Mouse (Mus musculus): ENCODE data around the gene Mrgpra6. TPM values are rescaled to one million over a fixed set of nuclear protein-coding genes. Genes with fewer than 3 reads are reported as not detected.

Mrgpra6 gene
- not detected for total RNA-seq (2021)

- no peak for DNase-seq
Measured at GRCm38 (mm10) chr7:47204830-47205229, at the start of gene Mrgpra6. TSS of gene Mrgpra6 (minus strand) at chr7:47204920.

DNA sequence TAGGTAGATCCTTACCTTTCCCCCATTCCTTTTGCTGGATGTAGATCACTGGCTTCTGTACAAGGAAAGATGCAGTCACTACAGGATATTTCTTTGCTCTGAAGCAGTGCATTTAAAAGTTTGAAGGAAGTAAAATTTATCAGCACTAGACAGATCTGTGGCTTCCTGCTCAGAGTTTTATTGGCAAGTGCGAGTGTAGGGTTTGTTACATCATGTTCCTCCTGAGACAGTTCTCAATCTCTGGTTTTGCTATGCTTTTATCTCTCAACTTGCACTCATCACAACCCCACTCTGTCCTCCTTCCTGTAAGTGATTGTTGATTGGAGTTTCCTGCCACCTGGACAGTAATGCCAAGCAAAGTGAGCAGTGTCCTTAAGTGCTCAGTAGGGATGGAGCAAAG, 48.0 kb upstream of the Mrgpra6 start, which contains the start of gene Mrgpra9:
Gene Mrgpra9, minus strand, starts transcription at position 79 of the 400 bp plus-strand sequence.
- no peak for DNase-seq

DNA sequence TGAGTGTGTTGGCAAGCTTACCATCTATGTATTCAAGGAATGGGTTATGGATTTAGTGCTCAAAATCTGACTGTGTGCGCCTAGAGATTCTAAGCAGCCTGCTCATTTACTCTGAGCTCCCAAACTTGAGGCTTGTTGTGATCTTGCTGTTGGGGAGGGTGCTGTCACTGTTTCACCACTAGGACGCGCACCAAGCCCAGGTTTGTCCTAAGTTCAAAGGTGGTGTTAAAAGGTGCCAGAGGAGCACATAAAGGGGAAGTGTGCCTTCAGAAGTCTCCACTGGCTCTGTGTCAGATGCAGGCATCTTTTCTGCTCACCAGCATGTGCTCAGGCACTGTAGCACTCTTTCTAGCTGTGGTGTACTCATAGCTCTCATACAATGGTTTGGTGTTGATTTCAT, 39.9 kb upstream of the Mrgpra6 start:
- no peak for DNase-seq

DNA sequence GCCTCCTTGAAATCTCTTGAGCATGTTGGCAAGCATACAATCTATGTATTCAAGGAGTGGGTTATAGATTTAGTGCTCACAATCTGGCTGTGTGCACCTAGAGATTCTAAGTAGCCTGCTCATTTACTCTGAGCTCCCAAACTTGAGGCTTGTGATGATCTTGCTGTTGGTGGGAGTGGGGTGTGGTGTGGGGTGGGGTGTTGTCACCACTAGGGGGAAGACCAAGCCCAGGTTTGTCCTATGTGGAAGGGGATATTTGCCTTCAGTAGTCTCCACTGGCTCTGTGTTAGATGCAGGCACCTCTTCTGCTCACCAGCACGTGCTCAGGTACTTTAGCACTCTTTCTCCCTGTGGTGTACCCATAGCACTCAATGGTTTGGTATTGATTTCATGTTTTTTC, 9.4 kb downstream of the Mrgpra6 start:
- no peak for DNase-seq

DNA sequence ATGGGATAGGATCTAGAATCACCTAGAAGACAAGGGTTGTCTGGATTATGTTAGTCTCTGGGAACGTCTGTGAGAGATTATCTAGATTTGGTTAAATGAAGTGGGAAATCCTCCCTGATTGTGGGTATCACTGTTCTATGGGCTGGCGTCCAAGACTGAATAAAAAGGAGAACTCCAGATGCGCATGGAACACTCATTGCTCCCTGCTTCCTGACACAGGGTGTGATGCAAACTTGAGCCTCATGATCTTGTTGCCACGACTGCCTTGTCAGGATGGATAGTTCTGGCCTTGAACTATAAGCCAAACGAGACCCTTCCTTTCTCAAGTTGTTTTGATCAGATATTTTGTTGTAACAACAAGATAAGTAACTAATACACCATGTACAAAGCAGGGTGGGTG, 33.9 kb downstream of the Mrgpra6 start:
- DNase-seq: no peak

DNA sequence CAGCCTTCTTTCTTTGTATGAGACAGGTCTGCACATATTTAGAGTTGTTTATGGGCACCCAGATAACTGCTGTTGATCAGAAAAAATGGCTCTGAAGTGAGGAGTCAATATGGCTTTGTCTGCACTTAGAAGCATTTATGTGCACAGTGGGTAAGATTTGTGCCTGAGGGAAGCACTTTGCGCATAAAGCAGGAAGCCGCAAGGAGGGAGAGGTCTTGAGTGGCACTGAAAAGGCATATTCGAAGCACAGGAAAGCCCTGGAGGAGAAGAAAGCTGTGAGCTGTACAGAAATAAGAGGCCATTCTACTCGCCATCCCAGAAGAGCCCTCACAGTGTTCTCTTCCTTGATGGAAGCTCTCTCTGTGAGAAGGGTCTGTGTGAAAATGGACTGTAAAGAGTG, 39.7 kb downstream of the Mrgpra6 start:
- no peak for DNase-seq

DNA sequence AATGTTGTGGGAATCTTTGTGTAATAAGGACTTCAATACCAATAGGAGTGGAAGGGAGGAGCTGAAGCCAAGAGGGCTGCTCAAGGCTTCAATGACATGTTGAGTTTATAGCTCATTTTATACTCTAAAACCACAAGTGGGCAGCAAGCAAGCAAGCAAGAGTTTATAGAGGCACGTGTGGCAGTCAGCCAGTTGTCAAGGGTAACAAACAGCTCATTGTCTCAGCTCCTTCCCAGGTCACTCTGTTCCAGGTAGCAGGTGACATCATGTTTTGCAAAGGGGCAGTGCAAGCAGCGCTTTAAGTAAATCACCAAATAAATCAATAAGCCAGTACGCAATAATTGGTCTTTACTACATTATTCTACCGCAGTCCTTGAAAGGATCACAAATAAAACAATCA, 41.5 kb downstream of the Mrgpra6 start:
- DNase-seq: no peak

DNA sequence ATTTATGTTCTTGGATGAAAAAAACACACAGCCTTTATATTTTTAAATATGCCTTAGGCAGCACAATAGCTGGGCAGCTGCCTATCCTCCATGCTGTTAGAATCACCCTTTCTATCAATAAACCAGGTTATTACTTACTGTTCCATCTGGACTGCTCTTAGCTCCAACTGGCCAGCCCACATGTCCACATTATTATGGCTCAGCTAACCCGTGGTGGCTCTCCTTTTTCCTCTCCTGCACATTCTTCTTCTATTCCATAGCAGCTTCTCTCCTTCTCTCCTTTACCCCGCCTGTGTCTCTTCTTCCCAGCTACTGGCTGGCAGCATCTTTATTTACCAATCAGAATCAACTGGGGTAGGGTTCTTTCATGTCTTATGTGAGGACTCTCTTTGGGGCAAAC, 46.3 kb downstream of the Mrgpra6 start:
- DNase-seq: no peak

DNA sequence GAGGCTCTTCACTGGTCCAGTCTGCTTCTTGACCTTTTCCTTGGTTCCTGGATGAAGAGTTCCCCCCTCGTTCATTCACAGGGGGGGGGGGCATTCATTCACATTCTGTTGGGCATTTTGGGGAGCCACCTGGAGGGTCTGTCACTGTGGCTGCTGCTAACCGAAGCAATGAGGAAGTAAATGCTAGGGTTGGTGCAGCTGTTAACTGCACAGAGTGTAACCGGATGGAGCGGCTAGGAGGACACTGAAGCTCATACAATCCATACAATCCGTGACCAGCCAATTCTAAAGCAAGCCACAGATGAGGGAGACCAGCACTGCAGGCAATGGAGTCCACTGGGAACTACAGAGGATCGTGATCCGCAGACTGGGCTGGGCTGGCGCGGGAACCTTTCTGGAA, 47.0 kb downstream of the Mrgpra6 start:
- no peak for DNase-seq

DNA sequence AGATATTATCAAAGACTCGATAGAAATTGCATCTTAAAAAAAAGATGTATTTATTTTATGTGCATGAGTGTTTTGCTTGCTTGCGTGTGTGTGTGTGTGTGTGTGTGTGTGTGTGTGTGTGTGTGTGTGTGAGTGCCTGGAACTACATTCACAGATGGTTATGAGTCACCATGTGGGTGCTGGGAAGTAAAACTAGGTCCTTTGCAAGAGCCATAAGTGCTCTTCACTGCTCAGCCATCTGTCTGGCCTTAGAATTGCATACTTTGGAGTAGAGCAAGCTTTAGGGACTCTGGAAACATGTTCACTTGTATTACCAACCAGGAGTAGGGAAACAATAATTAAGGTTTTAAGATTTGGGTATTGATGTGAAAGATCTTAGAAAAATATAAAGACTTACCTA, 48.9 kb downstream of the Mrgpra6 start:
- no peak for DNase-seq

DNA sequence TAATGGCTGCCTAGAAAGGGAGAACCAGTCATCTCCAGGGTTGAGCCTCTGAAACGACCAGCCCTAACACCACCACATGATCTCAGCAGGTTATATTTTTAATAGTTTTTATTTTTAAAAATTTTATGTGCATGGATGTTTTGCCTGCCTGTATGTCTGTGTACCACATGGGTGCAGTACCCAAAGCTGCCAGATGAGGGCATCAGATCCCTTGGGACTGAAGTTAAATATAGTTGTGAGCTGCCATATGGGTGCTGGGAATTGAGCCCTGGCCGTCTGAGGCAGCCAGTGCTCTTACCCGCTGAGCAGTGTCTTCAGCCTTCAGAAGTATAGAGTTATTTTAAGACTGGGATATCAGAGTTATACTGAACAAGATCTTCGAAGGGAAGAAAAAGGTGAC, 49.3 kb downstream of the Mrgpra6 start:
- no peak for DNase-seq

DNA sequence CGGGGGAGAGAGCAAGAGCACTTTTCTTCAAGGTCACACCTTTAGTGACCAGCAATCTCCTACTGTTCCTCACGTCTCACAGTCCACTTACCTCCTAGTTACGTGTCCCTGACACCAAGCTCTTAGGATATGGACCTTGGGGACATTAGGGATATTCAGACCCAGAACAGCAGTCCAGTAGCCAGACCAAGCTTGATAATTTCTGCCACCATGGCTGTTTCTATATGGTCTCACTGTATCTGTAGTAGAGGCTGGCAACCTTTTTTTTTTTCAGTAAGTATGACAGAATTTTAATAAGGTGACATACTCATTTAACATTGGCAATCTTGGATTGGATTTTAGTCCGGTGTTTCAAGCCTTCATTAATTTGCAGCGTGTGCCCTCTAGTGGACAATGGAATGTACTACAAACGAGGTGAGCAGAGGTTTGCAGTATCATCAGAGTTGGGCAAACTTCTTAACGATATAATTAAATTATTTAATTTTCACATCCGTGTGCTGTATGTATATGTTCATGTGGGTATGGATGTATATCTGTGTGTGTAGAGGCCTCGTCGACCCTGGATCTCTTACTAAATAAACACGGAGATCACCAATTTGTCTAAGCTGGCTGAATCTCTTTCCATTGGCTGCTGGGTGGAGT, 54.2 kb downstream of the Mrgpra6 start:
- peak; percentile 60 for DNase-seq

DNA sequence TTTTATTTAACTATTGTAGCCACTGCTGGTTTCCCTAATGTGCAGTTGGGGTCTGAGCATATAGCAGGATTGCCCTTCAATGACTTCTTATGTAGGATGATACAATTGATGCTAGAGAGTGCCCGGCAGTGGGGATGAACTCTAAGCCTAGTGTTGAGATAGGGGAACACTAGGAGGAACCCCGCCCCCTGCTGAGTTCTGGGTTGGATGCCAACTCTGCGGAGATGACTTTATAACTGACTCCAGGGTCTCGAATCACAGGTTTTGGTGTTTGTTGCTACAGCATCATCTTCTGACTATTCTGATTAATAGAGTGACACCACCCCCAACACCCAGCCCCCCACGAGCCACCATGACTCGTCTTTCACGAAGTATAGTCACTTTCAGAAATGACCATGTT, 56.4 kb downstream of the Mrgpra6 start:
- no peak for DNase-seq

DNA sequence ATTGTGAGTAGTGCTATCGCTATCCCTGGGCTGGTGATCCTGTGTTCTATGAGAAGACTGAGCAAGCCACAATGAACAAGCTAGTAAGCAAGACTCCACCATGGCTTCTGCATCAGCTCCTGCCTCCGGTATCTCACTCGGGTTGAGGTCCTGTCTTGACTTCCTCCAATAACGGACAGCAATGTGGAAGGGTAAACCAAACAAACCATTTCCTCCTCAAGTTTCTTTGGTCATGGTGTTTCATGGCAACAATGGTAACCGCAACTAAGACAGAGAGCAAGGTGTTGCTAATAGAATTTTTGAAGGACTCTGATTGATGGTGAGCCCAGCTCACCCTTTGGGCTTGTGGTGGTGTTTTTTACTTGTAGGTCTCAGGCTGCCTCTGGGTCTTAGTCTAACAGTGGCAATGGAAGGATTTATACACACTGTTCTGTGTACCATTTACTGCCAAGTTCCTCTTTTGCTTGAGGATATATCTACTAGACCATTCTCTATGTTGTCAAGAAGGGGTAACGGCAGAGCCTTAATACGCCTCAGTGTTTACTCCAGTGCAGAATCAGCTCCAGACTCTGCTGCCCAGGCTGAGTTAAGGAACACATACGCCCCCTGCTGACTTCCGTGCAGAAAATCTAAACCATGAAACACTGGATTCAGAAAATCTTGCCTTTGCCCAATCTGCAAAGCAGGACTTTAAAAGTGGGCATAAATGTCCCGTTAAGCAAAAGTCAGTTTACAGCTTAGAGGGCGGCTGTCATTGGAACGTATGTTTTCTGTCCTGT, 58.5 kb downstream of the Mrgpra6 start:
- peak; percentile 38 for DNase-seq

DNA sequence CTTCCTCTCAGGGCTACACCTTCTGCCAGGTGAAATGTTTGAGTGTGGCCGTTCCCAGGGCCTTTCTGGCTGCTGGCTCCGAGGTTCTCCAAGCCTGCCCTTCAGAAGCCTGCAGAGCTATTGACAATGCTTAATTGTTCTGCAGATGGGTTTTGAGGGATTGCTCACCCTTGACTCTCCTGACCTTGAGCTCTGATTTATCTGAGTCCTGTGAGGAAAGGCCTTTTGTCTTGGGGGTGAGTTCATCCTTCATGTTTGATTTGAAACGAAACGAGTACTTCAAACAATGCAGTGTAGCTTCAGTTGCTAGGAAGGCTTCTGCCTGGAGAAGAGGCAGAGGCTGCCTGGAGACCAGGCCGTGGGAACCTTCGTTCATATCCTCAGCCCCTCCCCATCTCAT, 60.4 kb downstream of the Mrgpra6 start:
- no peak for DNase-seq

DNA sequence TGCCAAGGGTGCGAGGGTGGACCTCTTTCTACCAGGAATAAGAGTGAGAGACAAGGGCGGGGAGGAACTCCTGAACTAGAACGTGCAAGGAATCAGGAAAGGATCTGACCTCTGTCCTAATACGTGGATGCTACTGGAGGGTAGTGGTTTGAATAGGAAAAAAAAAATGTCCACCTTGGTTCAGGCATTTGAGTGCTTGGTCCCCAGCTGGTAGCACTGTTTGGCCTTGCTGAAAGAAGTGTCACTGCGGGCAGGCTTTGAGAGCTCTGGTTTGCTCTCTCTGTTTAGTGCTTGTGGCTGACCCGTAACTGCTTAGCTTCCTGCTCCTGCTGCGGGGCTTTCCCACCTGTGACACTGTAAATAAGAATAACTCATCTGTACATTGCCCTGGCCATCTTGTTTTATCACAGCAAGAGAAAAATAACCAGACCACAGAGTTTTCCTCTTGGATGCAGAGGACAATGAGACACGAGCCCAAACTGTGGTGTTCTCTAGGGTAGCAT, 64.8 kb downstream of the Mrgpra6 start:
- DNase-seq: no peak

Other genes starting within 250 kb of the Mrgpra6 start
- 10 to 100 TPM; 14.9 to 16.8 TPM for gene Uevld, start 246.4 kb downstream of the Mrgpra6 start, total RNA-seq (2021)
- not detected for gene Gm9999, start 221.3 kb downstream of the Mrgpra6 start, total RNA-seq (2021)
- 10 to 100 TPM; 15.1 to 15.7 TPM for gene Spty2d1, start 196.5 kb downstream of the Mrgpra6 start, total RNA-seq (2021)
- gene Tmem86a, start 154.3 kb downstream of the Mrgpra6 start, total RNA-seq (2021): 10 to 100 TPM; 16.9 to 23.8 TPM
- gene Ptpn5, start 71.2 kb downstream of the Mrgpra6 start, total RNA-seq (2021): not detected
- not detected for gene Mrgpra9, start 47.9 kb upstream of the Mrgpra6 start, total RNA-seq (2021)
- not detected for gene Mrgpra1, start 149.3 kb upstream of the Mrgpra6 start, total RNA-seq (2021)
- gene Mrgpra2a, start 247.2 kb upstream of the Mrgpra6 start, total RNA-seq (2021): not detected

All from heart, postnatal 4 days (tissue).